Mouse (Mus musculus) kidney, embryonic 15.5 days (tissue): ENCODE data around the gene Sla2. TPM values are rescaled to one million over a fixed set of nuclear protein-coding genes. Genes with fewer than 3 reads are reported as not detected.
"Not testable (repeated sequence)": the region's sequence is repeated elsewhere in the genome, so short reads cannot be mapped to it uniquely, and the experiment has no call there.

Source experiments
- ATAC-seq: fragments of 200-750 bp; cut with Nextera tagmentation; replicated peaks from 2 replicates; pipeline ENCODE4 v1.8.0; 2017; ENCODE audit warnings: moderate TSS enrichment; ENCODE audit not compliant: low FRiP score
- H3K27ac ChIP-seq: fragments of 300-500 bp; sonication (generic); 2 replicates; pipeline ENCODE4 v1.5.1; 2015; ENCODE audit warnings: mild to moderate bottlenecking, inconsistent platforms
- H3K27me3 ChIP-seq: fragments of 300-500 bp; sonication (generic); 2 replicates; pipeline ENCODE4 v1.6.1; 2015; ENCODE audit warnings: inconsistent platforms
- H3K36me3 ChIP-seq: fragments of 300-500 bp; sonication (generic); 2 replicates; pipeline ENCODE4 v1.6.1; 2015; ENCODE audit warnings: inconsistent platforms
- H3K4me1 ChIP-seq: fragments of 300-500 bp; sonication (generic); 2 replicates; pipeline ENCODE4 v1.6.1; 2015; ENCODE audit warnings: inconsistent platforms
- H3K4me2 ChIP-seq: fragments of 300-500 bp; sonication (generic); 2 replicates; pipeline ENCODE4 v1.6.1; 2015; ENCODE audit warnings: moderate library complexity, mild to moderate bottlenecking, inconsistent platforms
- H3K4me3 ChIP-seq: fragments of 300-500 bp; sonication (generic); replicated peaks from 2 replicates; pipeline ENCODE4 v1.5.1; 2015; ENCODE audit warnings: mild to moderate bottlenecking, inconsistent platforms
- H3K9ac ChIP-seq: fragments of 300-500 bp; sonication (generic); 2 replicates; pipeline ENCODE4 v1.6.1; 2015; ENCODE audit warnings: mild to moderate bottlenecking, inconsistent platforms
- H3K9me3 ChIP-seq: fragments of 300-500 bp; sonication (generic); replicated peaks from 2 replicates; pipeline ENCODE4 v1.6.1; 2016; ENCODE audit warnings: inconsistent platforms
- WGBS: fragments of 180-500 bp; shearing (Covaris S2); methylation state at CpG from one replicate; pipeline ENCODE4 v1.1.7; 2015; ENCODE audit warnings: mixed read lengths; 5-methylcytosine and 5-hydroxymethylcytosine counted together
- polyA plus RNA-seq: library from polyadenylated mRNA; unstranded; fragments of >200 nt; fragmentation: Nextera tagmentation; extraction: Ambion mirVana; gene quantifications from 2 replicates; pipeline ENCODE4 v1.2.1, GENCODE M21; 2015

Gene Sla2
- polyA plus RNA-seq, 1 experiment from 2014 or later = 0.22 TPM

GRCm38 (mm10) chr2:156842711-156843110 is 44.3 kb downstream of the Sla2 start:
- H3K27ac ChIP-seq = peak overlapping the region; percentile 94
- H3K36me3 ChIP-seq = peaks cover 34% of the 10 kb centered on the region
- H3K4me3 ChIP-seq = peak overlapping the region; percentile 78
- WGBS = 8% methylated on average over 11 of the region's 11 CpGs
- H3K9me3 ChIP-seq = no peaks in the 10 kb centered on the region
- no peaks in the 10 kb centered on the region for H3K27me3 ChIP-seq
- 0 out of 2 replicates have a peak overlapping the region, but pooled peaks have one; percentile 84 for H3K9ac ChIP-seq
- H3K4me2 ChIP-seq = peak overlapping the region; percentile 86
- ATAC-seq = no peak
- H3K4me1 ChIP-seq = peaks cover 63% of the 10 kb centered on the region

- Histone ChIP-seq H3K4me1 (peaks cover 63% of the 10 kb centered on the region), H3K9ac (peak overlapping the region; percentile 84), H3K27me3 (no peaks in the 10 kb centered on the region), H3K4me2 (peak overlapping the region; percentile 86), H3K36me3 (peaks cover 34% of the 10 kb centered on the region), H3K27ac (peak overlapping the region; percentile 94), H3K9me3 (no peaks in the 10 kb centered on the region), H3K4me3 (peak overlapping the region; percentile 78)
- 0 out of 2 replicates have a peak, but pooled peaks have one; percentile 16 for ATAC-seq
- 6% methylated on average over 20 of the region's 20 CpGs for WGBS
These were observed 44.9 kb downstream of the Sla2 start for GRCm38 (mm10) chr2:156841841-156842706.

GRCm38 (mm10) chr2:156841028-156841840 is 45.8 kb downstream of the Sla2 start:
- Histone ChIP-seq H3K4me1 (peaks cover 63% of the 10 kb centered on the region), H3K27me3 (no peaks in the 10 kb centered on the region), H3K4me2 (peak overlapping the region; percentile 86), H3K36me3 (peaks cover 34% of the 10 kb centered on the region), H3K27ac (peak overlapping the region; percentile 94), H3K4me3 (peak overlapping the region; percentile 78), H3K9me3 (no peaks in the 10 kb centered on the region), H3K9ac (peak overlapping the region; percentile 84)
- under 1% methylated on average over 41 of the region's 42 CpGs for WGBS
- ATAC-seq = peak; percentile 63

GRCm38 (mm10) chr2:156840301-156841027 is 46.5 kb downstream of the Sla2 start:
- Histone ChIP-seq H3K4me1 (peaks cover 59% of the 10 kb centered on the region), H3K9me3 (no peaks in the 10 kb centered on the region), H3K27me3 (no peaks in the 10 kb centered on the region), H3K27ac (peak overlapping the region; percentile 94), H3K4me2 (peak overlapping the region; percentile 86), H3K9ac (peak overlapping the region; percentile 84), H3K4me3 (peak overlapping the region; percentile 78), H3K36me3 (peaks cover 34% of the 10 kb centered on the region)
- peak; percentile 25 for ATAC-seq
- WGBS = under 1% methylated on average over 74 of the region's 79 CpGs

GRCm38 (mm10) chr2:156839319-156840191 is 47.4 kb downstream of the Sla2 start, which contains the start of gene Tgif2:
Gene Tgif2 (plus strand): TSS chr2:156840007.
- 1% methylated on average over 59 of the region's 61 CpGs for WGBS
- peak; percentile 88 for ATAC-seq
- peaks cover 49% of the 10 kb centered on the region for H3K4me1 ChIP-seq

GRCm38 (mm10) chr2:156838839-156839238 is 48.2 kb downstream of the Sla2 start:
- 62% methylated on average over 6 of the region's 6 CpGs for WGBS
- H3K4me3 ChIP-seq = peak overlapping the region; percentile 78
- H3K9me3 ChIP-seq = no peaks in the 10 kb centered on the region
- H3K4me1 ChIP-seq = peaks cover 42% of the 10 kb centered on the region
- H3K27me3 ChIP-seq = no peaks in the 10 kb centered on the region
- peak overlapping the region; percentile 94 for H3K27ac ChIP-seq
- peaks cover 39% of the 10 kb centered on the region for H3K36me3 ChIP-seq
- H3K9ac ChIP-seq = no peak overlapping the region; the same call in 1 of the 2 replicates
- no peak for ATAC-seq
- H3K4me2 ChIP-seq = peak overlapping the region; percentile 86

More at GRCm38 (mm10) chr2:156839319-156840191, 47.4 kb downstream of the Sla2 start, which contains the start of gene Tgif2:
- Histone ChIP-seq H3K4me3 (peak within 1 kb of the TSS; percentile 78), H3K9ac (peak within 1 kb of the TSS; percentile 84), H3K36me3 (peaks cover 35% of the 10 kb centered on the region), H3K9me3 (no peaks in the 10 kb centered on the region), H3K4me2 (peak within 1 kb of the TSS; percentile 86), H3K27me3 (no peaks in the 10 kb centered on the region), H3K27ac (peak within 1 kb of the TSS; percentile 94)

- Histone ChIP-seq H3K9ac (no peak overlapping the region), H3K4me2 (no peak overlapping the region), H3K36me3 (peaks cover 84% of the 10 kb centered on the region), H3K4me3 (no peak overlapping the region), H3K9me3 (peaks cover 31% of the 10 kb centered on the region), H3K27me3 (no peaks in the 10 kb centered on the region), H3K4me1 (peaks cover 12% of the 10 kb centered on the region), H3K27ac (no peak overlapping the region)
- WGBS = 96% methylated on average over 11 of the region's 11 CpGs
- no peak for ATAC-seq
These were observed 52.7 kb downstream of the Sla2 start for GRCm38 (mm10) chr2:156834336-156834735.

- H3K4me3 ChIP-seq, H3K27ac ChIP-seq: not testable (repeated sequence)
These were observed 61.9 kb downstream of the Sla2 start for GRCm38 (mm10) chr2:156825128-156825527.

More at GRCm38 (mm10) chr2:156825128-156825527, 61.9 kb downstream of the Sla2 start:
- H3K9me3 ChIP-seq, ATAC-seq, H3K4me2 ChIP-seq, H3K9ac ChIP-seq, H3K27me3 ChIP-seq, H3K4me1 ChIP-seq: not testable (repeated sequence)
- 87% methylated on average over 6 of the region's 6 CpGs for WGBS
- peaks cover 14% of the 10 kb centered on the region for H3K36me3 ChIP-seq
